ENCODE assay signal across 9 mouse cellular contexts in genomic region chr8:70880546-70880945, GRCm38 (mm10). TPM values are rescaled to one million over a fixed set of nuclear protein-coding genes. Genes with fewer than 3 reads are reported as not detected.
DNase-seq lines count a peak whose midpoint lies in the region; ATAC-seq lines count a peak whose summit lies in the region.
"Had no signal": no experiment of that assay in that cellular context is flagged by ENCODE, and none has a peak within 500 bp of the region (broad histone marks: within the 10 kb centered on the region; RNA-seq: fewer than 3 reads in every experiment).

No protein-coding gene starts in this region.

- DNase-seq in heart, postnatal 10 days = no peak
- DNase-seq in MN1 (ENCODE audit: low spot score) = peak; percentile 74
- no peak for DNase-seq in gastrocnemius, postnatal 10 days
- DNase-seq in right cerebral cortex, postnatal 10 days (ENCODE audit: low spot score in 2 of 2) = no peak
- DNase-seq: gastrocnemius, postnatal 36 days; lung, postnatal 14 days had no signal

- intact Hi-C loops in heart, postnatal 10 days (cut with DNase I) = no loop called here

- no peaks in the 10 kb centered on the region for H3K36me3 ChIP-seq in heart, embryonic 13.5 days
- no peaks in the 10 kb centered on the region for H3K36me3 ChIP-seq in limb, embryonic 12.5 days

- ATAC-seq in heart, embryonic 13.5 days (ENCODE audit: extremely low read depth, insufficient number of reproducible peaks, low FRiP score, low TSS enrichment) = no peak
- ATAC-seq in limb, embryonic 12.5 days (ENCODE audit: insufficient number of reproducible peaks, insufficient read depth, low FRiP score, low TSS enrichment, low read depth) = no peak

- H3K9me3 ChIP-seq in heart, embryonic 13.5 days = no peaks in the 10 kb centered on the region
- no peaks in the 10 kb centered on the region for H3K9me3 ChIP-seq in limb, embryonic 12.5 days

- no peak overlapping the region for H3K4me2 ChIP-seq in heart, embryonic 13.5 days
- peak overlapping the region; percentile 2; the same call in 1 of the 2 replicates for H3K4me2 ChIP-seq in limb, embryonic 12.5 days

- H3K4me1 ChIP-seq in heart, embryonic 13.5 days = peaks cover 12% of the 10 kb centered on the region
- H3K4me1 ChIP-seq in brown adipose tissue, adult 24 weeks (ENCODE audit: control insufficient read depth, insufficient read depth, insufficient read length, low read length) = peaks cover 3% of the 10 kb centered on the region; the same call in 1 of the 2 replicates
- peaks cover 17% of the 10 kb centered on the region for H3K4me1 ChIP-seq in limb, embryonic 12.5 days (replicated peaks)

- peak overlapping the region; percentile 16 for H3K27ac ChIP-seq in heart, embryonic 13.5 days (replicated peaks)
- peak overlapping the region; percentile 61 for H3K27ac ChIP-seq in brown adipose tissue, adult 24 weeks (replicated peaks; ENCODE audit: low read depth, low read length)
- peak overlapping the region; percentile 54; the same call in 1 of the 2 replicates for H3K27ac ChIP-seq in limb, embryonic 12.5 days

- H3K4me3 ChIP-seq in heart, embryonic 13.5 days = no peak overlapping the region
- peak overlapping the region; percentile 31 for H3K4me3 ChIP-seq in brown adipose tissue, adult 24 weeks (ENCODE audit: insufficient read depth, low read depth, low read length)
- no peak overlapping the region for H3K4me3 ChIP-seq in limb, embryonic 12.5 days (replicated peaks)

- WGBS in heart, embryonic 13.5 days = 16% methylated on average over 11 of the region's 11 CpGs
- 29% methylated on average over 11 of the region's 11 CpGs for WGBS in limb, embryonic 12.5 days

- peak overlapping the region; percentile 17 for H3K9ac ChIP-seq in heart, embryonic 13.5 days
- H3K9ac ChIP-seq in limb, embryonic 12.5 days (replicated peaks) = 0 out of 2 replicates have a peak overlapping the region, but pooled peaks have one; percentile 12

- 0 out of 2 replicates have a peak, but pooled peaks cover 11% of the 10 kb centered on the region for H3K27me3 ChIP-seq in heart, embryonic 13.5 days (replicated peaks)
- H3K27me3 ChIP-seq in limb, embryonic 12.5 days = peaks cover 13% of the 10 kb centered on the region; the same call in 1 of the 2 replicates

RNA-seq across cellular contexts. Expression of gene Ccdc124, which starts 6.8 kb away (rescaled TPM):
- 88.5 and 89.0 TPM in 2 replicates for polyA plus RNA-seq in heart, embryonic 13.5 days (2015; fragmentation: Nextera tagmentation; extraction: Ambion mirVana)
- 10 to 100 TPM; 40.9 to 41.1 TPM for total RNA-seq in heart, postnatal 10 days (2021)
- 54.5 and 60.6 TPM in 2 replicates for polyA plus RNA-seq in brown adipose tissue, adult 24 weeks (2012; ENCODE audit: insufficient read depth, insufficient read length, missing spikeins)
- polyA plus RNA-seq in limb, embryonic 12.5 days (2016; fragmentation: Nextera tagmentation; extraction: Ambion mirVana) = 119 and 127 TPM in 2 replicates
- 10 to 100 TPM; 42.8 to 45.0 TPM for total RNA-seq in gastrocnemius, postnatal 10 days (2021)

RNA-seq across cellular contexts. Expression of gene Slc5a5, which starts 12.0 kb away (rescaled TPM):
- polyA plus RNA-seq in heart, embryonic 13.5 days (2015; fragmentation: Nextera tagmentation; extraction: Ambion mirVana) = 0.06 and 0.09 TPM in 2 replicates
- total RNA-seq in heart, postnatal 10 days (2021) = under 1 TPM in 1 of 2 experiments, not detected in 1; 0.10 TPM
- not detected in 2 replicates for polyA plus RNA-seq in brown adipose tissue, adult 24 weeks (2012; ENCODE audit: insufficient read depth, insufficient read length, missing spikeins)
- 0.15 and 0.29 TPM in 2 replicates for polyA plus RNA-seq in limb, embryonic 12.5 days (2016; fragmentation: Nextera tagmentation; extraction: Ambion mirVana)
- total RNA-seq in gastrocnemius, postnatal 10 days (2021) = under 1 TPM in 1 of 2 experiments, not detected in 1; 0.09 TPM

RNA-seq across cellular contexts. Expression of gene Rpl18a, which starts 16.7 kb away (rescaled TPM):
- 3,040 and 3,097 TPM in 2 replicates for polyA plus RNA-seq in heart, embryonic 13.5 days (2015; fragmentation: Nextera tagmentation; extraction: Ambion mirVana)
- 1,000 to 10,000 TPM; 1,171 to 1,193 TPM for total RNA-seq in heart, postnatal 10 days (2021)
- polyA plus RNA-seq in brown adipose tissue, adult 24 weeks (2012; ENCODE audit: insufficient read depth, insufficient read length, missing spikeins) = 822 and 1,180 TPM in 2 replicates
- polyA plus RNA-seq in limb, embryonic 12.5 days (2016; fragmentation: Nextera tagmentation; extraction: Ambion mirVana) = 3,693 and 3,808 TPM in 2 replicates
- 1,000 to 10,000 TPM; 1,533 to 1,604 TPM for total RNA-seq in gastrocnemius, postnatal 10 days (2021)

RNA-seq across cellular contexts. Expression of gene Kcnn1, which starts 17.5 kb away (rescaled TPM):
- polyA plus RNA-seq in heart, embryonic 13.5 days (2015; fragmentation: Nextera tagmentation; extraction: Ambion mirVana) = 1.5 TPM in 2 replicates
- total RNA-seq in heart, postnatal 10 days (2021) = 1 to 10 TPM; 3.1 to 3.7 TPM
- 5.8 and 6.0 TPM in 2 replicates for polyA plus RNA-seq in brown adipose tissue, adult 24 weeks (2012; ENCODE audit: insufficient read depth, insufficient read length, missing spikeins)
- 4.3 and 6.0 TPM in 2 replicates for polyA plus RNA-seq in limb, embryonic 12.5 days (2016; fragmentation: Nextera tagmentation; extraction: Ambion mirVana)
- 1 to 10 TPM; 3.7 to 3.8 TPM for total RNA-seq in gastrocnemius, postnatal 10 days (2021)

RNA-seq across cellular contexts. Expression of gene Map1s, which starts 25.2 kb away (rescaled TPM):
- polyA plus RNA-seq in heart, embryonic 13.5 days (2015; fragmentation: Nextera tagmentation; extraction: Ambion mirVana) = 32.5 and 35.0 TPM in 2 replicates
- 10 to 100 TPM; 31.0 to 32.3 TPM for total RNA-seq in heart, postnatal 10 days (2021)
- 3.0 and 3.4 TPM in 2 replicates for polyA plus RNA-seq in brown adipose tissue, adult 24 weeks (2012; ENCODE audit: insufficient read depth, insufficient read length, missing spikeins)
- 54.0 and 57.7 TPM in 2 replicates for polyA plus RNA-seq in limb, embryonic 12.5 days (2016; fragmentation: Nextera tagmentation; extraction: Ambion mirVana)
- total RNA-seq in gastrocnemius, postnatal 10 days (2021) = 10 to 100 TPM; 17.3 to 24.5 TPM
